ENCODE assay signal across 8 mouse cellular contexts in the genomic region with DNA sequence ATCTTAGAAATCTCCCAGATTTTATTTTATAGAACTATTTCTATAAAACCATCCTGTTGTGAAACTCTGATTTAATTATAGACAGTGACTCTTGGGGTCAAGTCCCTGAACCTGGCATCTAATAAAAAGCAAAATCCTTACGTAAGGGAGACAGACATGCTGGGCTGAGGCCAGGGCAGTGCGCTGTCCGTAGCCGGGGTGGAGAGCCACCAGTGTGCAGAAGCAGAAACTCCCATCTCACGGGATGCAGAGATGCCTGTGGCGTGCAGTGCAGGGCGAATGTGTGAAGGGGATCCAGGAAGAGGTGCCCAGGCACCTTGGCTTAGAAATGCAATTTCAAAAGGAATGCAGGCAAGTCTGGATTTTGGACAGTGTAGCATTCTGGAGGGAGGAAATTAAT.
DNase-seq lines count a peak whose midpoint lies in the region; ATAC-seq and TF ChIP-seq lines count a peak whose summit lies in the region.
"Had no signal": no experiment of that assay in that cellular context is flagged by ENCODE, and none has a peak within 500 bp of the region (broad histone marks: within the 10 kb centered on the region; RNA-seq: fewer than 3 reads in every experiment).

No protein-coding gene starts in this region.

- H3K9me3 ChIP-seq in lung, postnatal 0 days (ENCODE audit: low read length), result no peaks in the 10 kb centered on the region

- no peak for DNase-seq in layer of hippocampus, adult 2 months (ENCODE audit: low spot score in 2 of 2)
- DNase-seq in layer of hippocampus, postnatal 10 days (ENCODE audit: low spot score in 2 of 2), result no peak
- DNase-seq in adrenal gland, postnatal 10 days, result peak; percentile 72
- DNase-seq in cerebellum, adult 9-10 months, result peak; percentile 64
- peak; percentile 36 for DNase-seq in lung, postnatal 0 days (ENCODE audit: low spot score)
- DNase-seq in spleen, postnatal 36 days (ENCODE audit: low spot score in 2 of 2), result no peak
- DNase-seq: spleen, adult 18-20 months had no signal

- no peaks in the 10 kb centered on the region for H3K4me1 ChIP-seq in lung, postnatal 0 days (ENCODE audit: insufficient read depth, low read depth, low read length)

- TF ChIP-seq EP300 in lung, postnatal 0 days (IDR thresholded peaks at IDR 0.05), result no peak

- H3K4me2 ChIP-seq in lung, postnatal 0 days (replicated peaks; ENCODE audit: low read depth, low read length), result no peak overlapping the region

- no peak for TF ChIP-seq CTCF in layer of hippocampus, adult 2 months (conservative IDR thresholded peaks at IDR 0.05)
- no peak for TF ChIP-seq CTCF in lung, postnatal 0 days (IDR thresholded peaks at IDR 0.05)

- no peaks in the 10 kb centered on the region for H3K36me3 ChIP-seq in lung, postnatal 0 days (ENCODE audit: insufficient read depth, low read length)

- no peaks in the 10 kb centered on the region for H3K27me3 ChIP-seq in lung, postnatal 0 days (replicated peaks; ENCODE audit: insufficient read depth, low read length)

- 70% methylated on average over 7 of the region's 7 CpGs for WGBS in lung, postnatal 0 days

- no peak overlapping the region for H3K9ac ChIP-seq in lung, postnatal 0 days (replicated peaks; ENCODE audit: low read depth)

- ATAC-seq in lung, postnatal 0 days, result 0 out of 2 replicates have a peak, but pooled peaks have one; percentile 28
- ATAC-seq in monocyte, adult 5-6 weeks (replicated peaks; ENCODE audit: insufficient number of reproducible peaks, low FRiP score, low TSS enrichment, poor library complexity, severe bottlenecking), result no peak

- H3K27ac ChIP-seq in layer of hippocampus, adult 2 months, result 0 out of 2 replicates have a peak overlapping the region, but pooled peaks have one; percentile 4
- H3K27ac ChIP-seq in lung, postnatal 0 days (ENCODE audit: low read length), result no peak overlapping the region

- no peak overlapping the region for H3K4me3 ChIP-seq in layer of hippocampus, adult 2 months
- no peak overlapping the region for H3K4me3 ChIP-seq in lung, postnatal 0 days (ENCODE audit: low read depth, low read length)

Comparison
In these comparisons a context has a peak if more than half of its experiments do, and no peak if none do; other contexts are left out.
1. DNase-seq: peak in adrenal gland, postnatal 10 days (single experiment), cerebellum, adult 9-10 months (single experiment) and lung, postnatal 0 days (single experiment); none in layer of hippocampus, adult 2 months (0 of 2), layer of hippocampus, postnatal 10 days (0 of 2) and spleen, postnatal 36 days (0 of 2).